In the genomic region with DNA sequence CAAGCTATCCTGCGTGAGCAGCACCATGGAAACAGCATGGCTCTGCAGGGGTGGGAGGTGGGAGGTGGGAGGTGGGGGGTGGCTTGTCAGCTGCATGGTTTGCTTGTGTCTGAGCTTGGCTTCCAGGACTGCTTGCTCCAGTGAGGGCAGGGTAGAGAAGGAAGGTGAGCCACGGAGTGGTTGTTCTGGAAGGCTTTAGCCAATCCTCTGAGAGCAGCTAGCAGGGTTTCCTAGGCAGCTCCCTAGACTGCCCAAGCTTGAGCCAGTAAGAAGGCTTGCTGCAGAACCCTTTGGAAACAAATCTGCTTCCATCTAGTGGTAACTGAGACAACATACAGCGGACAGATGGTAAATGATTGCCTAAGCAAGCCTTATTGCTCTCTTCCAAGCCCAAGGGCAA, we compare ENCODE assay signal across 8 mouse cellular contexts.
DNase-seq lines count a peak whose midpoint lies in the region; ATAC-seq and TF ChIP-seq lines count a peak whose summit lies in the region.

No protein-coding gene starts in this region.

- H3K9me3 ChIP-seq in forebrain, embryonic 16.5 days (ENCODE audit: control insufficient read depth, low read length): no peaks in the 10 kb centered on the region
- H3K9me3 ChIP-seq in hindbrain, embryonic 13.5 days: no peaks in the 10 kb centered on the region
- no peaks in the 10 kb centered on the region for H3K9me3 ChIP-seq in lung, embryonic 14.5 days (ENCODE audit: low read depth, low read length)

- no peak overlapping the region for H3K9ac ChIP-seq in forebrain, embryonic 16.5 days (replicated peaks; ENCODE audit: low read depth, low read length)
- H3K9ac ChIP-seq in hindbrain, embryonic 13.5 days: no peak overlapping the region
- no peak overlapping the region for H3K9ac ChIP-seq in lung, embryonic 14.5 days

- 0 out of 2 replicates have a peak, but pooled peaks cover 2% of the 10 kb centered on the region for H3K27me3 ChIP-seq in forebrain, embryonic 16.5 days (replicated peaks; ENCODE audit: control insufficient read depth, insufficient read depth, low read length)
- H3K27me3 ChIP-seq in hindbrain, embryonic 13.5 days: no peaks in the 10 kb centered on the region
- no peaks in the 10 kb centered on the region for H3K27me3 ChIP-seq in lung, embryonic 14.5 days (ENCODE audit: insufficient read depth, low read length)

- WGBS in forebrain, embryonic 16.5 days: 9% methylated on average over 3 of the region's 3 CpGs
- 10% methylated on average over 3 of the region's 3 CpGs for WGBS in hindbrain, embryonic 13.5 days
- 14% methylated on average over 3 of the region's 3 CpGs for WGBS in lung, embryonic 14.5 days

- no peak overlapping the region for H3K4me3 ChIP-seq in forebrain, embryonic 16.5 days (replicated peaks; ENCODE audit: low read length)
- no peak overlapping the region for H3K4me3 ChIP-seq in hindbrain, embryonic 13.5 days
- no peak overlapping the region for H3K4me3 ChIP-seq in lung, embryonic 14.5 days (ENCODE audit: low read depth, low read length)

- H3K4me2 ChIP-seq in forebrain, embryonic 16.5 days (ENCODE audit: low read length): no peak overlapping the region
- peak overlapping the region; percentile 22; the same call in 1 of the 2 replicates for H3K4me2 ChIP-seq in hindbrain, embryonic 13.5 days
- no peak overlapping the region for H3K4me2 ChIP-seq in lung, embryonic 14.5 days

- peak; percentile 85 for TF ChIP-seq CTCF in lung, embryonic 14.5 days (IDR thresholded peaks at IDR 0.05; ENCODE audit: low read depth)

- H3K36me3 ChIP-seq in forebrain, embryonic 16.5 days (ENCODE audit: control insufficient read depth, insufficient read depth): no peaks in the 10 kb centered on the region
- H3K36me3 ChIP-seq in hindbrain, embryonic 13.5 days: no peaks in the 10 kb centered on the region
- H3K36me3 ChIP-seq in lung, embryonic 14.5 days (ENCODE audit: insufficient read depth): no peaks in the 10 kb centered on the region

- peak; percentile 46 for DNase-seq in 416B (ENCODE audit: low read depth)
- DNase-seq in layer of hippocampus, adult 9-11 months: peak; percentile 88
- DNase-seq in lung, embryonic 14.5 days: peak; percentile 88
- peak; percentile 91 for DNase-seq in retina, postnatal 1 day
- no peak for DNase-seq in spleen, postnatal 4 days (ENCODE audit: low spot score in 2 of 2)

- H3K27ac ChIP-seq in forebrain, embryonic 16.5 days (ENCODE audit: low read length): no peak overlapping the region
- H3K27ac ChIP-seq in hindbrain, embryonic 13.5 days: 0 out of 2 replicates have a peak overlapping the region, but pooled peaks have one; percentile 13
- no peak overlapping the region for H3K27ac ChIP-seq in lung, embryonic 14.5 days (ENCODE audit: low read depth)

- H3K4me1 ChIP-seq in forebrain, embryonic 16.5 days (replicated peaks; ENCODE audit: control insufficient read depth, insufficient read depth, low read length): peaks cover 6% of the 10 kb centered on the region; the same call in 1 of the 2 replicates
- peaks cover 7% of the 10 kb centered on the region for H3K4me1 ChIP-seq in hindbrain, embryonic 13.5 days (replicated peaks)
- no peaks in the 10 kb centered on the region for H3K4me1 ChIP-seq in lung, embryonic 14.5 days (ENCODE audit: insufficient read depth)

- ATAC-seq in cerebellum, adult (ENCODE audit: insufficient number of reproducible peaks, low FRiP score, low TSS enrichment): peak; percentile 94
- peak; percentile 99 for ATAC-seq in forebrain, embryonic 16.5 days
- ATAC-seq in hindbrain, embryonic 13.5 days (ENCODE audit: low FRiP score): peak; percentile 98
- ATAC-seq in lung, embryonic 14.5 days (ENCODE audit: insufficient read depth): peak; percentile 99

Comparison
In these comparisons a context has a peak if more than half of its experiments do, and no peak if none do; other contexts are left out.
1. DNase-seq: peak in 416B (single experiment), layer of hippocampus, adult 9-11 months (single experiment), lung, embryonic 14.5 days (single experiment) and retina, postnatal 1 day (single experiment); none in spleen, postnatal 4 days (0 of 2).
2. Peak in every context shown above with its lines, with median percentiles within 50 percentile points of each other: ATAC-seq.